Mouse (Mus musculus) mouse trophoblast stem cell (cell line): Measurements from ENCODE around the gene Tomt.
"Not testable (repeated sequence)": the region's sequence is repeated elsewhere in the genome, so short reads cannot be mapped to it uniquely, and the experiment has no call there.

Experiments used
- in situ Hi-C, 2 experiments: fragments of 300-500 bp; cut with MseI, MboI; formaldehyde crosslinking; loops; 2 replicates in 1 of 2; 3 replicates in 1 of 2; pipeline ENCODE4 v1.15.1; 2025

Tomt gene

DNA sequence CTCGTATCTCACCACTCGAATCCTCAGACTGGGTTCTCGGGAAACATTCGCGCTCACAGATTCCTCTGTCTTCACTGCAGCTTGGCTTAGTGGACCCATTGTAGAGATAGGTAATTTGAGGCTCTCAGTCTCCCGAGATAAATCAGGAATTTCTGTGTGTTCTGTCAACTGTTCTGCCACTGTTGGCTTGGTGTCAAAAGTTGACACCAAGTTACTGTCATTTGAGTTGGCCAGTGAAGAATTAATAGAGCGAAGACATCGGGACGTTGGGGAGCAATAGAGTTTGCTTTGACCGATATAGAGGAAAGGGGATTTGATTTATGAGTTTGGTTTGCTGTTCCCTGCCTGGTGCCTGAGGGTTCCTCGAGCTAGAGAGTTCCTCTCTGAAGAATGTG is at the start of gene Tomt:
Gene Tomt (minus strand): TSS at position 73 of the 395 bp plus-strand sequence.
- in situ Hi-C loops: no loop called here

DNA sequence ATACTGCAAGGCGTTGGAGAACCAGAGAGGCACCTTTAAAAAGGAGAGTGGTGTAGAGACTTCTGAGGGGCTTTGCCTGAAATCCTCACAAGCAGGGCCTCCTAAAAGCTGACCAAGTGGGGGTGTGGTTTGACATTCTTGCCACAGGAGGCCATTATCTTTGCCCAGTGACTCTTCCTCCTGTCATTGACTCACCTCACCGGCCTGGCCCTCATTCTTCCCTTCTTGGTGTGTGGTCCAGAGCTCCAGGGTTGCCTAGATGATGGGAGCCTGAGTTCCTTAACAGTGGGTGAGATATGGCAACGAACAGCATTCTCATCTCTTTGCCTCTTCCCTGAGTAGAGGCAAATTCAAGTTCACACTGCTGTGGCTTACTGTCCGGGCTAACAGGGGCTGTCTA is 49.7 kb upstream of the Tomt start:
- in situ Hi-C loops: no loop called here

DNA sequence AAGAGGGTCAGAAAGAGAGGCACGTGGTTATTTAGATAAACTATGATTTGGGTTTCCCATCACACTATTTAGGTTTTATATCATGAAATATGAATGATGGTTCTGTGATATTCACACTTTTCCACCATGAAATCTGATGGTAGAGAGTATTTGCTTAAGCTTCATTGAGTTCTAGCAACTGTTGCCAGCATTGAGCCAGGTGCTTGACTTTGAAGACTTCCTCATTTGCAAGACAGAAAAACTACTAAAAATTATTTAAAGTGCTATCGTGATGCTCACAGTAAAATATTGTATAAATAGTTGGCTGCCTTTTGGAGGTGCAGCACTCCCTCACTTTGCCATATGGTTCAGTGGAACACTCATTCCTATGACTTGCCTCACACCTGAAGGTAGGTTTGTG is 49.1 kb upstream of the Tomt start:
- in situ Hi-C loops: no loop called here

DNA sequence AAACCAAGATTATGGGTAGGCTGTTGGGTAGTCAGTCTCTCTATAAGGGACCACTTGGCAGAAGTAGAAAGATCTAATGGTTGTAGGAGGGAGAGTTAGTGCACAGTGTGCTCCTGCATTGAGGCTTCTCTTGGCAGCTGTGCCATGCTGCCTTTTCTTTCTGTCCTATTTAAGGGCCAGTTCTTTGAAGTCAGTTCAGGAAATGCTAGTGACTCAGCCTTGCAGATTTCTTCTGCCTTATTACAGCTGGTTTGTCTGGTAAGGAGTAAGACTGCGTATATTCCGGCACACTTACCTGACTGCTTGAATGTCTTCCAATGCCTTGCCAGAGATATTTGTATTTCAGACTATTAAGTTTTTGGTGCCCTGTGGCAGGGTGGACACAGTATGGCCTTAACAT is 48.0 kb upstream of the Tomt start:
- in situ Hi-C loops: no loop called here

DNA sequence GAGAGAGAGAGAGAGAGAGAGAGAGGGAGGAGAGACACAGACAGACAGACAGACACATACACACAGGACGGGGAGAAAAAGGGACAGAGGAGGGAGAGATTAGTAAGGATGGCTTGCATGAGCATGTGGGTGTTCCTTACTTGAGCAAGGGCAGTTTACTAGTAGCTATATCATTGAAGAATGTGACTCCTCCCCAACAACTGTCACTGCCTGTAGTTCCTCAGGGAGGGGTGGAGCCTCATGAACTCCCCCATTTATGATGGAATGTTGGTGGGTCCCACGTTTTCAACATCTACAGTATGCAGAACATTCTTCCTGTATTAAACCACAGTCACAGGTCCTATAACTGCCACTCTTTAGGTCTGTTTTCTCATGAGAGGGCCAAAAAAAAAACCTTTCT is 45.9 kb upstream of the Tomt start:
- in situ Hi-C loops: no loop called here

DNA sequence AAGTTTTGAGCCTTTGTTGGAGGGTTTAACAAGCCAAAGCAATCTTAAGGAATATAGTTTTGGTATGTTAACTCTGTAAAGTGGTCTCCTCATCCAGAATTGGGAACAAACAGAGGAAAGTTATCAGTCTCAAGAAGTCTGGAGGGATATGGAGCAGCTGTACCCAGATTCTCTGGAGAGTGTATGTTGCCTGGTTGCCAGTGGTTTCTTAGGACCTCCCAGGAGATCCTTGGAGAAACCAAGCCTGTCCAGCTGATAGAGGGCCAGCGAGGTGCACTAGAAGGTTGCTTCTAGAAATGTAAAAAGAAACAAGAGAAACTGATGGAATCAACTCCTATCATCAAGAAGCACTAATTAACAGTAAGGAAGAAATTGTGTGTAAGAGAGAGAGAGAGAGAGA is 45.5 kb upstream of the Tomt start:
- in situ Hi-C loops: no loop called here

DNA sequence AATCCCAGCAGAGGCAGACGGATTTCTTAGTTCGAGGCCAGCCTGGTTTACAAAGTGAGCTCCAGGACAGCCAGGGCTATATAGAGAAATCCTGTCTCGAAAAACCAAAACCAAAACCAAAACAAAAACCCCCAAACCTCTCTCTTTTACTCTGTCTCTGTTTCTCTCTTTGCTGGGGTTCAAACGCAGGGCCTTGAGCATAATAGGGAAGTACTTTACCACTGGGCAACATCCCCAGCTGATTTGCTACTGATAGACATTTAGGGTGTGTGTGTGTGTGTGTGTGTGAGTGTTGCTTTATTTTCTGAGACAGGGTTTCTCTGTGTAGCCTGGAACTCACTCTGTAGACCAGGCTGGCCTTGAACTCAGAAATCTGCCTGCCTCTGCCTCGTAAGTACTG is 42.8 kb upstream of the Tomt start:
- in situ Hi-C loops: not testable (repeated sequence)

DNA sequence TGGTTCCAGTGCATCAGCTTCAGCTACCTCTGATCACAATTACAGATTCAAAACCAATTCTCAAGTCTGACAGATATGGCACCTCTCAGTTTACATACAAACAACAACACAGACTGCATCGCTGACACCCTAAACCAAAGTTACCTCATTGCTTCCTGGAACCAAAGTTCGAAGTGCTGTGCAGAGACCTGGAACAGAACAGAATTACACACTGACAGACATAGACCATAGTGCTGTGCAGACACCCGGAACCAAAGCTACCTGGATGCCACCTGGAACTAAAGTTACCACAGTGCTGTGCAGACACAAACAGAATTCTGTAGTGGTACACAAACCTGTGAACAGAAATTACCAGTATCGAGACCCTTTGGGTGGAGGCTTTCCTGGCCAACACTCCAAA is 33.6 kb upstream of the Tomt start:
- in situ Hi-C loops: no loop called here

DNA sequence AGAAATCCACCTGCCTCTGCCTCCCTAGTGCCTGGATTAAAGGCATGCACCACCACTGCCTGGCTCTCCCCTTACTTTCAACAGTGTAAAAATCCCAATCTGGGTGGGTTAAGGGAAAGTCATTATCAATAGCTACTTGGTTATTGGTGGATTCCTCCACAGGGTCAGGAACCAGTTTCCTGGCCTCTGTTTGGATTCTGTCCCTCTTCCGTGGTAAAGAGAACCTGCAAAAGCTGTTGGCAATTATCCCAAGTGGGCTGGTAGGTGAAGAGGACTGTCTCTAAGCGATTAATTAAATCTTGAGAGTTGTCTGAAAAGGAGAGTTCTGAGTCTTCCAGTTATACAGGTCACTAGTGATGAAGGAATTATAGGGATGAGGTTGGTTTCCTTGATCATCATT is 32.2 kb upstream of the Tomt start:
- in situ Hi-C loops: no loop called here

DNA sequence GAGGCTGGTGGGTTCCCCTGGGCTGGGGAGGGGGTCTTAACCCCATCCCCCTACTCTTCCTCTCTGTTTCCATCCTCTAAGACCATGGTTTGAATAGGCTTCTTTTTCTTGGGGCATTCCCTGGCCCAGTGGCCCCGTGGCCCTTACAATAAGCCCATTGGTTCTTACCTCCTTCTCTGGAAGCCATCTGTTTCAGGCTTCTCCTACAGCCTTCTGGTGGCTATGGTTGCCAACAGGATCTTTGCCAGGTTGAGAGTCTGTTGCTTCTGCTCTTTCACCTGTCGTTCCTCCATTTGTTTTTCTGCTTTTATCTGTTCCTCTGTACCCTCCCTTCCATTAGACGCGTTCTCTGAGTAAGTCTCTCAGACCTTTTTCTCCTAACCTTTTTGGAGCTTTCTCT is 31.4 kb upstream of the Tomt start:
- in situ Hi-C loops: no loop called here

DNA sequence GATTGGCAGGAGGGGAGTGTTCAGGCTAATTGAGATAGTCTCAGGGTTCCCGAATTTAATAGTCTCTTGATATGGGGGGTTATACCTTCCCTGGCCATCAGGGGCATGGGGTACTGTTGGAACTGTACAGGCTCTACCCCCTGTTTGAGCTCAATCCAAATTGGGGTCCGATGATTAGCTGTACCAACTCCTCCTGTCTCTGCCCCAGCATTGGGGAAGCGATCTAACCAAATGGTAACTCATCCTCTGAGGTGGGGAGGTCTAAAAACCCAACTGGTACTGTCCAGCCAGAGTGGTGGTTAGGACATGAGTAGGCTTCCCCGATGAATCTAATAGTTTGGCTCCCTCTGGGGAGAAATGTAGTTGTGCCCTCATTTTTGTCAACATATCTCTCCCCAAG is 30.8 kb upstream of the Tomt start:
- in situ Hi-C loops: no loop called here

DNA sequence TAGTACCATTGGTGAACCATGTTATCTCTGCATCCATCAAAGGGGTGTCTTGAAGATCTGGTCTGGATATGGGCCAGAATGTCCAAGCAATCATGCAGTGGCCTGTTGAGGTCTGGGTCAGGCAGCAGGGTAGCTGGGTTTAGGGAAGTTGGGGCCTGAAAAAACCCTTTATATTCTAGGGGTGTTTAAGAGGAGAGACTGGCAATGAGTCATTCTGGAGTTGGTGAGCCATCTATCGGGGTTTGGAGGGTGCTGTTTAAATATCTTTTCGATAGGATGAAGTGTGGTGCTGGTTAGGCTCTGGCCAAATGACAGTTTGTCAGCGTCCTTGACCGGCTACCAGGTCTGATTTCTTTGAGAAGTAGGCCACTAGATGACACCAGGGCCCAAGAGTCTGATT is 29.8 kb upstream of the Tomt start:
- in situ Hi-C loops: no loop called here

DNA sequence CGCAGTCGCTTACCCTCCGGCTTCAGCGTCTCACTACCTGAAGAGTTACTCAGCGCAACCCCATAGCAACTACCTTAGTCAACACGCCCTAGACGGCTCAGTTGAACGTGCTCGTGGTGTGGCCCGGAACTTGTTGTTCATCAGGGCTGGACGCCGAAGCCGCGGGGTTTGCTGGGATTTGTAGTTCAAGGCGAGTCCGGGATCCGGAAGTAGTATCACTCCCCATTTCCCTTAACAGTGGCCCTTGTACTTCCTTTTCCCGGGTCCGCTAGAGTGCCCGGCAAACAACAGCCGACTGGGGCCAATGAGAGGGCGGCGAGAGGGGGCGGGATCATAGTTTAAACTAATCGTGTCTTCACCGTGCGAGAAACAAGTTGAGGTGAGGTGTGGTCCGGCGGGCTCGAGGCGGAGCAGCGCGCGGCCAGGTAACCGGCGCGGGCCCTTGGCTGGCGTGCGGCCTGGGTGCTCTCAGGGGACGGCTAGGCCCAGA is 27.6 kb upstream of the Tomt start, which contains the start of the genes Lrrc51 and Numa1:
Gene Lrrc51 (minus strand): TSS at position 145 of the 490 bp plus-strand sequence.
Gene Numa1 (plus strand): TSS at position 361 of the 490 bp plus-strand sequence.
- in situ Hi-C loops: no loop called here

DNA sequence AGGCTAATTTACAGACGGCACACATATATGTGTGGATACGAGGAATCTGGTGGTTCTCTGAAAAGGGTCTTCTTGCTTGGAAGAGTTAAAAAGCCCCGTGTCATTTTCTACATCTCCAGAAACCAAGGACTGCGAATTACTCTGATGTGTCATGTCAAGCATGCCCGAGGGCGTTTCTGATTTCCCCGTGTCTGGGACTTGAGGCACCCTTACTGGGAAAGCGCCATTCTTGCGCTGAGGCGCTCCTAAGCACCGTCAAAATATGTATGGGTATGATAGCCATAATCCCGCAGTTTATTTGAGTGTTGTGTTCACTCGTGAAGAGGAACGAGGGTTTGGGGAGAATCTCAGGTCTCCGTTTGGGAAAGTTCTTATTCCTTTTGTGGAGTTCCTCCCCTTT is 27.1 kb upstream of the Tomt start:
- in situ Hi-C loops: no loop called here

DNA sequence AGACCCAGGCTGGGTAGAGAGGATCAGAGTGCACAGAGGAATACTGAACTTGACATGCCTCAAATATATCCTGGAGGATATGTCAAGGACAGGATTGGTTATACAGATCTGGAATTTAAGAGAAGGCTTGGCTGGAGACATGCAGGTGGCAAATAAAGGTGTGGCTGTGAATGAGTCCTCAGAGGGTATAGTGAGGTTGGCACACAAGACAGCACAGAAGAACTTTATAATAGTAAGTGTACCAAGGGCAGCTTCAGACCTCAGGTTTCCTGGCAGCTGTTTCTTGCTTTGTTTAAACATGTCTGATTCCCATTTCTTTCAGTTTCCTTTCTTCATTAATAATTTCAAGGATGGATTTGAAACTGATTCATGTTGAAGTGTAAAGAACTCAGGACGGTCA is 26.4 kb upstream of the Tomt start:
- in situ Hi-C loops: no loop called here

DNA sequence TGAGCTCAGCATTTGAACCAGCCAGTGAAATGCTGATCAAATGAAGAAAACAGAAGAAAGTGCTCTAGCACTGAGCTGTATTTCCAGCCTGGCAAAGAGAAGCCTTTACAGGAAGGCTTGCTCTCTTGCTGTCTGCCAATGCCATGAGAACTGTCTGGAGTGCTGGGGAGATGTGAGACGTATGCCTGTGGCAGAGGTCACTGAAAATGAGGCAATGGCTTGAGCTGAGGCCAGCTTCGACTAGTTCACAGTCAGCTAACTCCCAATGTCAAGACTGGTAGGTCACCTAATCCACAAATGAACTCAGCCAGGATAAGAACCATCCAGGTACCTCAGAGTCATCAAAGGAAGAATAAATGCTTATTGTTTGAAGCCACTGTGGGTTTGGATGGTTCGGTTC is 21.9 kb upstream of the Tomt start:
- in situ Hi-C loops: no loop called here

DNA sequence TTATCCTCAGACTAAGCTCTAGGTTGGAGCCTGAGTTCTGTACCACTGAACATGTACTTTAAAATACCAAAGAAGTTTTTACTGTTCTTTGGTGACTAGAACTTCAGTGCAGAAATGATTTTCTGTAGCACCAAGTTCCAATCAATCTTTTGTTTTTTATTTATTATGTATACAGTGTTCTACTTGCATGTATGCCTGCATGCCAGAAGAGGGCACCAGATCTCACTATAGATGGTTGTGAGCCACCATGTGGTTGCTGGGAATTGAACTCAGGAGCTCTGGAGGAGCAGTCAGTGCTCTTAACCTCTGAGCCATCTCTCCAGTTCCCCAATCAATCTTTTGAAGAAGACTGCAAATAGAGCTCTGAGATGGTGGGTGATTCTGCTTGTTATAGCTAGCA is 19.7 kb upstream of the Tomt start:
- in situ Hi-C loops: not testable (repeated sequence)

DNA sequence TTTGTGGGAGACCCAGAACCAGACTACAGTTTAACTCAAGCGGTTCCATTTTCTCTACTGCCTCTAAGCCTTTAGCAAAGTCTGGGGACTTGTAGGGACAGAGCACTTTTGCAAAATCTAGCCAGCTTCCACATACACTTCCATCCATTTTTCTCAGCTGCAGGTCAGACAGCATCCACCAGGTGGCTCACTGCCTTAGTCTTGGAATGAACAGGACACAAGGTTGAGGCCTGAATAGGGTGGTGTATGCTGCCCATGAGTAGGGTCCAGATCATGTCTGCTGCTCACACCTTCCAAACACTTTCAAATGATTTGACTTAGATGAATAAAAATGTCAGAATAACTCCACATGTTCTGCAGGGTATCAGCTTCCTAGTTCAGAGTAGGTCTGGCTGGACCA is 11.9 kb upstream of the Tomt start:
- in situ Hi-C loops: no loop called here

DNA sequence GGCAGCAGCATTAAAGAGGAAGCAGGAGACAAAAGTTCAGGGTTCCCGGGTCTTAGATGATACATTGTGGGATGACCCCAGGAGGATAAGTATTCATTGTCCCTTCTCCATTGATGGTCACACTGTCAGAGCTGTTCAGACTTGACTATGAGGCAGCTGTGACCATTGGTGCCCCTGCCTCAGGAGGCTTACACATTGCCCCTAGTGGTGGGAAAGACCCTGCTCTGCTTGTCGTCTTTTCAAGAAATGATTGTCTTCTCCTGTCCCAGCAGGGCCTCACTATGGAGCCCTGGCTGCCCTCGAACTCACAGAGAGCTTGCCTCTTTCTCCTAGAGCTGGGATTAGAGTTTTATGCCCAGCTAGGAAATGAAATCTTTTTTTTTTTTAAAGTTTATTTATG is 5.8 kb upstream of the Tomt start:
- in situ Hi-C loops: no loop called here

DNA sequence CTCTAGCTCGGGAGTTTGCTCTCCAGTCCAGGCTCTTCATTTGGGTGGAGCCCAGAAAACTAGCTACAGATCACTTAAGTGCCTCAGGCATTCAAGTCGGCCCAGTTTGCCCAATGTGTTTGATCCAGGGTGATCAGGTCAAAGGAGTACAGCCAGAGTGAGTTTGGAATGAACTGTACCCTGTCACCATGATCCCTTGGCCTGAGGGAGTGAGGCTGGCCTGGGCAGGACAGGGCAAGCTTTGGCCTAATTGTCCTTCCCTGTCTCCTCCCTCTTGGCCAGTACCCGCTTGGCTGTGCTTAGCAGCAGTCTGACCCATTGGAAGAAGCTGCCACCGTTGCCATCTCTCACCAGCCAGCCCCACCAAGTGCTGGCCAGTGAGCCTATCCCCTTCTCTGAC is 4.0 kb upstream of the Tomt start:
- in situ Hi-C loops: no loop called here

DNA sequence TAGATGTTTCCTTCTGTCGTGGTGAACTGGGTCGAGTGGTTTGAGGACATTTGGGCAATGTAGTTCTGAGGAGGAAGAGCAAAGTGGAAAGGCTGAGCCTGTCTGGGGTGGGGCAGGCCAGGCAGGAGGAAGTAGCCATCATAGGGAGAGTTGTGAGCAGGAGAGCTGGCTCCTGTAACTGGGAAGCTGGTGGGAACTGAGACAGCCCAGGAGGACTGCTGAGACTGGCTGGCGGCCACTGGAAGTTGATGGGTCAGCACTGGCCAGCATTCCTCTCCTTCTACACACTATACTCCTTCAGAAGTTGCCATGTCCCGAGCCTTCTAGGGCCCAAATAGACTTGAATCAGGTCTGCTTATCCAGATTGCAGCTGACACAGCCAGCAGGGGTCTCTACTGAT is 2.2 kb upstream of the Tomt start:
- in situ Hi-C loops: no loop called here

DNA sequence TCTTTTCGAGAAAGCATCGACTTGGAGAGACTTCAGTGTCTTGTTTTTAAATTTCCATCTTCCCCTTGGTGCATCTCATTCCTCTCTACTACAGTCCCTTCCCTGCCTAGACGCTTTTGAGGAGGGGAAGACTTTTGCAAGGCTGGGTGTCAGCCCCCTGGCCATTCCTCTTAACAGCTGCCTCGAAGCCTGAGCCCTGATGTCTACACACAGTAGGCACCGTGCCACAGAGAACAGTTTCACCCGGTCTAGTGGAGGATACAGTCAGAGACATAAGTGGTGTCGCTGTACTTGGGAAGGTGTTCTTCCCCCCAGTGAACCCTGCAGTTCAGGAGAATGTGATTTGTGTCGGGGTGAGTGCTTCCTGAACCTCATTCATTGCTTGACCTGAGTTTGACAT is 537 bp upstream of the Tomt start:
- in situ Hi-C loops: no loop called here

DNA sequence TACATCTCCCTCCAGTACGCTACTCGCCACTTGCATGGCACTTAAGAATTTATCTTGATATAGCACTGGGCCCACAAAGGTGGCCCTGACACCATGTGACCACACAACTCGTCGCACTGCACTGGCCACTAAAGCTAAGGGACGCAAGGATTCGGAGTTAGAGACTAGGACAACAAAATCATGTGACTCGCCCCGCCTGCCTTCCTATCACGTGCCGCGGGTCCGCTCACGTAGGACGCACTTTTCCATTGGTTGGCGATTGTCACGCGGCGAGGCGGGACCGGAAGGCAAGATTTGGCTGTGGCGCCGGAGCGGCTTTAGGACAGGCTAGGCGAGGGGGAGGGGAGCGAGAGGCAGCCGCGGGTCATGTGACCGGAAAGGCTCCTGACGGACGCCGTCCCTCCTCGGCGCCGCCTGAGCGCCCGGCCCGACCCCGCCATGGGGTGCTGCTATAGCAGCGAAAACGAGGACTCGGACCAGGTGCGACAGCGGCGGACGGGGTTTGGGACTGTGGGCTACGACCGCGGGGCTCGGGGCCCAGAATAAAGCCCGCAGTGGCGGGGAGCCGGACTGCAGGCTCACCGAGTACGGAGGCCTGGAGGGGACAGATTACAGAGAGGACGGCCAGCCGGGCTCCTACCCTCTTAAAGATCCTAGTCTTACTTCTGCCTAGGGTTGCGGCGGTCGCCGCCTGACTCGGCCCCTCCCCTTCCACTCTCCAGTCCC is 435 bp downstream of the Tomt start, which contains the start of gene Lamtor1:
Gene Lamtor1 (plus strand): TSS at position 344 of the 726 bp plus-strand sequence.
- in situ Hi-C loops: no loop called here

DNA sequence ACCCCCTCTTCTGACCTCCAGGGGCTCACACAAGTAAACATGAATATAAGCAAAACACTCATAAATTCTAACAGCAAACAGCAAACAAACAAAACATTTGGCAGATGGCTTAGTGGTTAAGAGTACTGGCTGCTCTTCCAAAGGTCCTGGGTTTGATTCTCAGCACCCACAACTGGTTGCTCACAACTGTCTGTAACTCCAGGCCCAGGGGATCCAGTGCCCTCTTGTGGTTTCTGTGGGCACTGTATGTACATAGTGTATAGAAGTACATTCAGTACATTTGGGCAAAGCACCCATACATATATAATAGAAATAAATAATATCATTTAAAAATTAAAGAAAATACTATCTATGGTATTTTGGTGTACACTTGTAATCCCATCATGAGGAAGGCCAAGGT is 3.3 kb downstream of the Tomt start:
- in situ Hi-C loops: no loop called here
